Mouse (Mus musculus): ENCODE data around the gene Stmn1.
"Not testable (repeated sequence)": the region's sequence is repeated elsewhere in the genome, so short reads cannot be mapped to it uniquely, and the experiment has no call there.

Stmn1 gene

DNA sequence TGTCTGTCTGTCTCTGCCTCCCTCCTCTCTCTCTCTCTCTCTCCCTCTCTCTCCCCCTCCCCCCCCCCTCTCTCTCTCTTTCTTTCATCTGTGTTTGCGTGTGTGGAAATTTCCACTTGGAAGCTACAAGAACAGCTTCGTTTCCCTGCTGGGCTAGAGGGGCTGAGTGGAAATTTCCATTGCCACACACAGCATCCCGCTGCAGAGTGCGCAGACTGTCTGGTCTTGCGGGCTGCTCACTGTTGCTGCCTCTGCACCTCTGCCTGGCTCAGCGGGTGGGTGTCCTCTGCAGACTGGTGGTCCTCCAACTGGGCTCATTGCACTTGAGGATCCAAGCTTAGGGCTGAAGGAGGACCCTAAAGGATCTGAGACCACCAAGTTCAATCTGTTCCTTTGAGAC, 15.6 kb downstream of the Stmn1 start:
- peak; percentile 61 for ATAC-seq (ENCODE audit: insufficient number of reproducible peaks, low FRiP score, low TSS enrichment)

DNA sequence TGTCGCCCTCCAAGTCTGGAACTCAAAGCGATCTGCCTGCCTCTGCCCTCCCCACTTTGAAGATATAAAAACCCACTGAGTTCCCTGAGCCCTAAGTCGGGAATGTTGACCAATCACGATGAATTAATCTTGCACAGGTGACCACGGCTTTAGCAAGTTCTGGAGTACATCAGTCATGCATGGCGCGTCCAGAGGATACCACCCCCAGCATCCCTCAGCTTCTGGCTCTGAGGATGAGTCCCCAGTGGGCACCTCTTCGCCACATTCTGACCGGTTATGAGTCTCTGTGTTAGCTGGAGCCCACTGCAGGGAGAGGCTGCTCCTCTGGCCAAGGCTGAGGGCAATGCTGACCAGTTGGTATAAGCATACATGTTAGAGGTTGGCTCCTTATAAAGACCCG, 16.1 kb downstream of the Stmn1 start:
- ATAC-seq (ENCODE audit: insufficient number of reproducible peaks, low FRiP score, low TSS enrichment), result no peak

DNA sequence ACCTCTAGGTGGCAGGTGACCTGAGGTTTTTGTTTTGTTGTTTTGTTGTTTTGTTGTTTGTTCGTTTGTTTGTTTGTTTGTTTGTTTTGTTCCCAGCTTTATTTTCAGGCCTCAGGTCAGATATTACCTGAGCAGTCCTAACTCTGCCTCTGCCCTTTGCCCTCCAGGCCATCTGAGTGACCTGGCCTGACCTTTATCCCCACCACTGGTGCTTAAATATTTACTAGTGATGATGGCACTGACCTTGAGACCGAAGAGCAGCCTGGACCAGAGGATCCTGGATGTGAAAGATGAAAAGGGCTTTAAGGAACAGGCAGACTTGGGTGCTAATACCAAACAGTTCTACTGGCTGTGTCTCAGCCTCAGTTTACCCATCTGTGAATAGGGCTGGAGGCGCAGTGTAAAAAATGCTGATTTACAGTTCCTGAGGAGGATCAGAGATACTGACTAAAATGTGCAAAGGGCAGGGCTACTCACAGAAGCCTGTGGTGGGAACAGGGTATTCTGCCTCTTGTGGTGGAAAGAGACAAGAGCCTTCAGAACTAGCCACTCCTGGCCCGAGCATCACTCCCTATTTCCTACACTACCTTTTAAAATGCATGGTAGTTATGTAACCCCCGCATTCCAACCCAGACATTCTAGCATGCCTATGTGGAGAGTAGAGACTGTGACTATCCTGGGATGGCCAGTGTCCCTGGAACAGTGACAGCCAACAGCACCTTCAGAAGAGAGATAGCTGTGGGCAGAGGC, 17.2 kb downstream of the Stmn1 start:
- no peak for ATAC-seq (ENCODE audit: insufficient number of reproducible peaks, low FRiP score, low TSS enrichment)

DNA sequence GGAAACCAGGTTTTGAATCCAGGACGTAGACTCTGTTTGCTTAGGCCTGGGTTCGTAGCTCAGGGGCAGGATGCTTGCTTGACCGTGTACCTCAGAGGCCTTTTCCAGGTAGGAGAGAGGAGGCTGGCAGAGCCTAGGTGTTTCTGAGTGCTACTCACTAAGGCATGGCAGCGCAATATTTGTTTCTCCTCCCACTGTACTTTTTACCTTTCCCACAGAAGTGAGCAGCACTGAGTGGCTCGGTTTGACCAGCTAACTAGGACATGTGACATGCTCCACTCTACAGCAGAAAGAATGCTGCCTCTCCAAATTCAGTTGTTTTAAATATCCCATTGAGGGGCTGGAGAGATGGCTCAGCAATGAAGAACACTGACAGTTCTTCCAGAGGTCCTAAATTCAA, 20.1 kb downstream of the Stmn1 start:
- no peak for ATAC-seq (ENCODE audit: insufficient number of reproducible peaks, low FRiP score, low TSS enrichment)

- no peak for ATAC-seq (ENCODE audit: insufficient number of reproducible peaks, low FRiP score, low TSS enrichment)
Observed at GRCm38 (mm10) chr4:134489986-134490665, 22.0 kb downstream of the Stmn1 start.

- ATAC-seq (ENCODE audit: insufficient number of reproducible peaks, low FRiP score, low TSS enrichment), result no peak
Observed at GRCm38 (mm10) chr4:134491716-134492115, 23.6 kb downstream of the Stmn1 start.

DNA sequence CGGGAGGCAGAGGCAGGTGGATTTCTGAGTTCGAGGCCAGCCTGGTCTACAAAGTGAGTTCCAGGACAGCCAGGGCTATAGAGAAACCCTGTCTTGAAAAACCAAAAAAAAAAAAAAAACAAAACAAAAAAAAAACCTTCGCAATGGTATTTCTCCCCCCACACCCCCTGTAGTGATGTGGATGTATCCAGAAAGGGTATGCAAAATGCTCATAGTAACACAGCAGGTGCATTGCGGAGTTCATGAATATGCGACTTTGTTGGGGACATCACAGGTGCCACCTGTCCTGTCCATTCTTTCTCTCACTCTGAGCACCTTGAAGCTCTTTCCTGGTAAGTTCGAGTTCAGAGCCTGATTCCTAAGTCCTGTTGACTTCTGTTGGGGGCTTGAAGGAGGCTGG, 26.0 kb downstream of the Stmn1 start:
- ATAC-seq (ENCODE audit: insufficient number of reproducible peaks, low FRiP score, low TSS enrichment), result not testable (repeated sequence)

GRCm38 (mm10) chr4:134494780-134495545, 26.8 kb downstream of the Stmn1 start:
- ATAC-seq (ENCODE audit: insufficient number of reproducible peaks, low FRiP score, low TSS enrichment), result no peak

DNA sequence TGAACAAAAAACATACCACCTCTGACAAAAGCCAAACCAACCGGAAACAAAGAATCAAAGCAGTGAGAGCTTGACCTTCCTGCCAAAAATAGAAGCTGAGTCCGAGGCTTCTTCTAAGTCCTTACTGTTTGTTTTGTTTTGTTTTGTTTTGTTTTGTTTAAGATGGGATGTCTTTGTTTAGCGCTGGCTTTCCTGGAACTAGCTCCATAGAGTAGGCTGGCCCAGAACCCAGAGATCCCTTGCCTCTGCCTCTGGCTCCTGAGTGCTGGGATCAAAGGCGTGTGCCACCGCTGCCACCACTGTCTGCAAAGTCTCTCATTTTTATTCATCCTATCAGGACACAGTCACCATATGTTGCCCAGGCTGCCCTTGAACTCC, 27.4 kb downstream of the Stmn1 start:
- ATAC-seq (ENCODE audit: insufficient number of reproducible peaks, low FRiP score, low TSS enrichment), result no peak

GRCm38 (mm10) chr4:134496595-134497210, 28.6 kb downstream of the Stmn1 start, which contains the start of gene Paqr7:
Gene Paqr7 (plus strand): TSS chr4:134496697.
- peak; percentile 77 for ATAC-seq (ENCODE audit: insufficient number of reproducible peaks, low FRiP score, low TSS enrichment)

GRCm38 (mm10) chr4:134497223-134497622, 29.1 kb downstream of the Stmn1 start:
- ATAC-seq (ENCODE audit: insufficient number of reproducible peaks, low FRiP score, low TSS enrichment), result peak; percentile 38; the same call in 1 of the 2 replicates

GRCm38 (mm10) chr4:134497986-134498731, 30.0 kb downstream of the Stmn1 start:
- no peak for ATAC-seq (ENCODE audit: insufficient number of reproducible peaks, low FRiP score, low TSS enrichment)

GRCm38 (mm10) chr4:134498983-134499382, 30.9 kb downstream of the Stmn1 start:
- ATAC-seq (ENCODE audit: insufficient number of reproducible peaks, low FRiP score, low TSS enrichment), result not testable (repeated sequence)

DNA sequence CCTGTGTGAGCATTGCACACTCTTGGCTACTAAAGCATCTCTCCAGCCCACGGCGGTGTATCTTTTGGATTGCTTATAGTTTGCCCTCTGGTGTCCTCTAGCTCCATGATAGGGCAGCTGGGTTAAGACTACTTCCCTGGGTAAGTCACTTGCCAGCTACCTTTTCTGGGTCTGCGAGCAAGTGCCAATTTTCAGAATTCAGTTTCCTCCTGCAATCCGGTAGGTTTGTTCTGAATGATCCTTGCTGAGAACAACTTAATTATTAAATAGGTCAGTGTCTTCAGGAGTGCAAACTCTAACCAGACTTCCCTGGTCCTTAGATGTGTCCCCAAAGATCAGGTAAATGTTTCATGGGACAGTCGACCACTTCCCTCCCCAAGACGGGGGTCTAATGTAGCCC, 33.0 kb downstream of the Stmn1 start:
- no peak for ATAC-seq (ENCODE audit: insufficient number of reproducible peaks, low FRiP score, low TSS enrichment)

GRCm38 (mm10) chr4:134503686-134504357, 35.7 kb downstream of the Stmn1 start:
- no peak for ATAC-seq (ENCODE audit: insufficient number of reproducible peaks, low FRiP score, low TSS enrichment)

GRCm38 (mm10) chr4:134505303-134505789, 37.2 kb downstream of the Stmn1 start:
- ATAC-seq (ENCODE audit: insufficient number of reproducible peaks, low FRiP score, low TSS enrichment), result no peak

GRCm38 (mm10) chr4:134505966-134506594, 38.0 kb downstream of the Stmn1 start:
- ATAC-seq (ENCODE audit: insufficient number of reproducible peaks, low FRiP score, low TSS enrichment), result no peak

- ATAC-seq (ENCODE audit: insufficient number of reproducible peaks, low FRiP score, low TSS enrichment), result no peak
Observed at GRCm38 (mm10) chr4:134506713-134507112, 38.6 kb downstream of the Stmn1 start.

DNA sequence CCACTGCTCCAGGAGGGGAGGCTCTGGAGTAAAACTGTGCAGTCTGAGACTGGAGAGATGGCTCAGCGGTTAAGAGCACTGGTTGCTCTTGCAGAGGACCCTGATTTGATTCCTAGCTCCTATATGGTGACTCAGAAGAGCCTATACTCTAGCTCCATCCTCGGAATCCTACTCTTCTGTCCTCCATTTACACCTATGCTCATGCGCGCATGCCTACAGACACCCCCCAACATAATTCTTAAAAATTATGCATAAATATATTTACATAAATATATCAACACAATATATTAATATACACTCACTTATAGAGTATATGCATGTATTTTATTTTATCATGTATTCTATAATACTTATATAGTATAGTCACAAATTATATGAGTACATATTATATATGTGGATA, 42.3 kb downstream of the Stmn1 start:
- ATAC-seq (ENCODE audit: insufficient number of reproducible peaks, low FRiP score, low TSS enrichment), result no peak
